9 mouse cellular contexts compared by ENCODE assay signal in genomic region chr3:121469185-121469975, GRCm38 (mm10). TPM values are rescaled to one million over a fixed set of nuclear protein-coding genes. Genes with fewer than 3 reads are reported as not detected.
DNase-seq lines count a peak whose midpoint lies in the region; ATAC-seq and TF ChIP-seq lines count a peak whose summit lies in the region.
"Had no signal": no experiment of that assay in that cellular context is flagged by ENCODE, and none has a peak within 500 bp of the region (broad histone marks: within the 10 kb centered on the region; RNA-seq: fewer than 3 reads in every experiment).

No protein-coding gene starts in this region.

- 3% methylated on average over 13 of the region's 13 CpGs for WGBS in forebrain, embryonic 13.5 days
- WGBS in hindbrain, postnatal 0 days = 9% methylated on average over 12 of the region's 13 CpGs
- WGBS in stomach, embryonic 14.5 days = 1% methylated on average over 13 of the region's 13 CpGs

- peak; percentile 36 for ATAC-seq in G1E (ENCODE audit: extremely low read depth, insufficient number of reproducible peaks, low FRiP score, poor library complexity, severe bottlenecking)
- ATAC-seq in forebrain, embryonic 13.5 days = peak; percentile 76
- peak; percentile 93 for ATAC-seq in hindbrain, postnatal 0 days
- peak; percentile 64 for ATAC-seq in stomach, embryonic 14.5 days (ENCODE audit: insufficient number of reproducible peaks, insufficient read depth, low FRiP score, low read depth)
- ATAC-seq in inflammation-experienced regulatory T-cells, adult 6 months = no peak

- peaks cover 8% of the 10 kb centered on the region; the same call in 1 of the 2 replicates for H3K4me1 ChIP-seq in G1E (ENCODE audit: insufficient read depth, low read depth, low read length)
- peaks cover 26% of the 10 kb centered on the region for H3K4me1 ChIP-seq in forebrain, embryonic 13.5 days
- H3K4me1 ChIP-seq in hindbrain, postnatal 0 days (ENCODE audit: insufficient read depth, low read length) = peaks cover 12% of the 10 kb centered on the region; the same call in 1 of the 2 replicates
- H3K4me1 ChIP-seq in stomach, embryonic 14.5 days (ENCODE audit: control insufficient read depth, insufficient read depth, low read length) = peaks cover 13% of the 10 kb centered on the region

- no peaks in the 10 kb centered on the region for H3K36me3 ChIP-seq in G1E (replicated peaks)
- H3K36me3 ChIP-seq in forebrain, embryonic 13.5 days (ENCODE audit: poor library complexity, severe bottlenecking) = no peaks in the 10 kb centered on the region
- no peaks in the 10 kb centered on the region for H3K36me3 ChIP-seq in hindbrain, postnatal 0 days (ENCODE audit: insufficient read depth, low read length)
- no peaks in the 10 kb centered on the region for H3K36me3 ChIP-seq in stomach, embryonic 14.5 days (ENCODE audit: control insufficient read depth, insufficient read depth, low read length)

- no peak overlapping the region for H3K9ac ChIP-seq in forebrain, embryonic 13.5 days
- no peak overlapping the region for H3K9ac ChIP-seq in hindbrain, postnatal 0 days (replicated peaks; ENCODE audit: low read length)
- H3K9ac ChIP-seq in stomach, embryonic 14.5 days (replicated peaks; ENCODE audit: low read depth, low read length) = no peak overlapping the region

- H3K9me3 ChIP-seq in G1E (replicated peaks) = no peaks in the 10 kb centered on the region
- H3K9me3 ChIP-seq in forebrain, embryonic 13.5 days (replicated peaks) = no peaks in the 10 kb centered on the region
- H3K9me3 ChIP-seq in hindbrain, postnatal 0 days (ENCODE audit: low read length) = no peaks in the 10 kb centered on the region
- no peaks in the 10 kb centered on the region for H3K9me3 ChIP-seq in stomach, embryonic 14.5 days (ENCODE audit: control insufficient read depth, low read depth, low read length)

- H3K4me2 ChIP-seq in forebrain, embryonic 13.5 days = peak overlapping the region; percentile 27
- 0 out of 2 replicates have a peak overlapping the region, but pooled peaks have one; percentile 1 for H3K4me2 ChIP-seq in hindbrain, postnatal 0 days (ENCODE audit: low read depth, low read length)
- peak overlapping the region; percentile 31 for H3K4me2 ChIP-seq in stomach, embryonic 14.5 days (replicated peaks; ENCODE audit: low read depth, low read length)

- DNase-seq in cerebellum, adult 9-11 months = peak; percentile 30
- DNase-seq in cerebellum, adult 8-10 months = no peak
- no peak for DNase-seq in G1E (ENCODE audit: low spot score)
- DNase-seq in hindbrain, postnatal 0 days (ENCODE audit: low spot score) = peak; percentile 81
- peak; percentile 45 for DNase-seq in lung, postnatal 14 days

- H3K27ac ChIP-seq in forebrain, embryonic 13.5 days = peak overlapping the region; percentile 65
- H3K27ac ChIP-seq in hindbrain, postnatal 0 days = peak overlapping the region; percentile 38
- peak overlapping the region; percentile 90 for H3K27ac ChIP-seq in stomach, embryonic 14.5 days (ENCODE audit: low read length)

- H3K27me3 ChIP-seq in G1E (ENCODE audit: insufficient read depth, low read length) = no peaks in the 10 kb centered on the region
- no peaks in the 10 kb centered on the region for H3K27me3 ChIP-seq in forebrain, embryonic 13.5 days
- no peaks in the 10 kb centered on the region for H3K27me3 ChIP-seq in hindbrain, postnatal 0 days (ENCODE audit: insufficient read depth, low read length)
- no peaks in the 10 kb centered on the region for H3K27me3 ChIP-seq in stomach, embryonic 14.5 days (ENCODE audit: control insufficient read depth, insufficient read depth, low read length)
- H3K27me3 ChIP-seq: CH12.LX had no signal

- TF ChIP-seq CTCF in G1E (IDR thresholded peaks at IDR 0.05; ENCODE audit: low read depth, low read length) = no peak
- TF ChIP-seq CTCF in hindbrain, postnatal 0 days (IDR thresholded peaks at IDR 0.05; ENCODE audit: low read depth) = no peak

- H3K4me3 ChIP-seq in G1E (ENCODE audit: low read depth, low read length) = no peak overlapping the region; the same call in 1 of the 2 replicates
- H3K4me3 ChIP-seq in forebrain, embryonic 13.5 days = no peak overlapping the region
- H3K4me3 ChIP-seq in hindbrain, postnatal 0 days (ENCODE audit: low read length) = no peak overlapping the region
- H3K4me3 ChIP-seq in stomach, embryonic 14.5 days (ENCODE audit: low read depth, low read length) = no peak overlapping the region

RNA-seq across cellular contexts. Expression of gene Cnn3, which starts 43.1 kb away (rescaled TPM):
- total RNA-seq in G1E (2014; fragmentation: Nextera tagmentation) (not detected in 2 replicates), G1E (2017) (0.33 TPM in 1 of 2 replicates, not detected in the other)
- polyA plus RNA-seq in G1E (2012) = not detected in 2 replicates
- polyA plus RNA-seq in forebrain, embryonic 13.5 days (2015; fragmentation: Nextera tagmentation; extraction: Ambion mirVana) = 770 and 773 TPM in 2 replicates
- total RNA-seq in hindbrain, postnatal 0 days (2014; rRNA removed) = 180 and 194 TPM in 2 replicates
- 317 and 348 TPM in 2 replicates for polyA plus RNA-seq in hindbrain, postnatal 0 days (2015; fragmentation: Nextera tagmentation; extraction: Ambion mirVana)
- polyA plus RNA-seq in stomach, embryonic 14.5 days (2014; fragmentation: Nextera tagmentation; extraction: Ambion mirVana) = 679 and 695 TPM in 2 replicates
- 1 to 10 TPM; 1.4 to 2.3 (median 2.1) TPM for polyA plus RNA-seq in inflammation-experienced regulatory T-cells, adult 6 months (2017; shearing (Covaris generic))

Comparison
In these comparisons a context has a peak if more than half of its experiments do, and no peak if none do; other contexts are left out.
1. DNase-seq: peak in cerebellum, adult 9-11 months (single experiment), hindbrain, postnatal 0 days (single experiment) and lung, postnatal 14 days (single experiment); none in cerebellum, adult 8-10 months (single experiment) and G1E (single experiment).
2. H3K27ac ChIP-seq: peak in every context shown above with its lines; median percentile 90 in stomach, embryonic 14.5 days; 65 in forebrain, embryonic 13.5 days; 38 in hindbrain, postnatal 0 days.
3. RNA of gene Cnn3, which starts 43.1 kb away (polyA plus RNA-seq): 770 to 773 TPM in forebrain, embryonic 13.5 days, 679 to 695 TPM in stomach, embryonic 14.5 days and 317 to 348 TPM in hindbrain, postnatal 0 days; 1.4 to 2.3 TPM in inflammation-experienced regulatory T-cells, adult 6 months and not detected in G1E; every median in the first group is over 10 times any median in the second.
4. Peak in every context shown above with its lines, with median percentiles within 50 percentile points of each other: H3K4me2 ChIP-seq.